Mouse (Mus musculus) CH12.LX (cell line): ENCODE measurements around the gene Atp9a. TPM values are rescaled to one million over a fixed set of nuclear protein-coding genes. Genes with fewer than 3 reads are reported as not detected.

Experiments used
- DNase-seq: peaks from one replicate; pipeline ENCODE4 v3.0.0-alpha.2; 2013; ENCODE audit errors: extremely low read depth
- H3K27ac ChIP-seq: 2 replicates; pipeline ENCODE4 v1.5.1; 2012; ENCODE audit warnings: low read depth, mild to moderate bottlenecking, control low read depth, moderate library complexity; ENCODE audit not compliant: insufficient read depth
- H3K27me3 ChIP-seq: replicated peaks from 2 replicates; pipeline ENCODE3; 2012; ENCODE audit warnings: inconsistent platforms
- H3K36me3 ChIP-seq, 2 experiments: replicated peaks in 1 of 2; 2 replicates each; pipeline versions ENCODE3 to v1.6.1; 2012; ENCODE audit warnings: inconsistent platforms in 1 of 2, low read length in 1 of 2, mild to moderate bottlenecking in 1 of 2, mixed read lengths in 1 of 2, moderate library complexity in 1 of 2; ENCODE audit not compliant: control insufficient read depth in 1 of 2, insufficient read depth in 1 of 2
- H3K4me1 ChIP-seq, 2 experiments: 2 replicates each; pipeline ENCODE4 v1.6.1; 2012; ENCODE audit warnings: inconsistent platforms in 1 of 2, moderate library complexity in 1 of 2; ENCODE audit not compliant: insufficient read depth in 2 of 2, control insufficient read depth in 1 of 2
- H3K4me2 ChIP-seq: 2 replicates; pipeline ENCODE4 v1.6.1; 2012; ENCODE audit warnings: low read depth, mild to moderate bottlenecking, control low read depth; ENCODE audit not compliant: poor library complexity, insufficient read depth, severe bottlenecking
- H3K4me3 ChIP-seq, 3 experiments: fragments of 150-350 bp in 1 of 3; sonication (generic) in 1 of 3; replicated peaks in 1 of 3; 2 replicates each; pipeline versions ENCODE3 to v1.5.1; 2011 to 2012; ENCODE audit warnings: low read depth in 2 of 3, low read length in 2 of 3, mild to moderate bottlenecking in 2 of 3, moderate library complexity in 2 of 3, control low read depth in 1 of 3, improper control_type of control experiment in 1 of 3, inconsistent platforms in 1 of 3, mixed read lengths in 1 of 3; ENCODE audit not compliant: poor library complexity in 1 of 3
- H3K79me2 ChIP-seq: replicated peaks from 2 replicates; pipeline ENCODE4 v1.6.1; 2012; ENCODE audit warnings: mild to moderate bottlenecking, moderate library complexity; ENCODE audit not compliant: control insufficient read depth, poor library complexity, insufficient read depth, severe bottlenecking; ENCODE audit errors: extremely low read depth
- H3K9ac ChIP-seq: 2 replicates; pipeline ENCODE4 v1.6.1; 2012; ENCODE audit warnings: low read depth, mild to moderate bottlenecking, control low read depth, moderate library complexity; ENCODE audit not compliant: insufficient read depth
- H3K9me3 ChIP-seq: replicated peaks from 2 replicates; pipeline ENCODE3; 2012; ENCODE audit warnings: low read length, inconsistent platforms, mixed read lengths
- BHLHE40 ChIP-seq: IDR thresholded peaks from 2 replicates; pipeline ENCODE4 v1.6.1; 2011; ENCODE audit warnings: mild to moderate bottlenecking, low read depth, low read length, improper control_type of control experiment
- CHD1 ChIP-seq: IDR thresholded peaks from 2 replicates; pipeline ENCODE4 v1.6.1; 2012; ENCODE audit warnings: low read depth, low read length, improper control_type of control experiment, inconsistent platforms
- CHD2 ChIP-seq: IDR thresholded peaks from 2 replicates; pipeline ENCODE4 v1.6.1; 2011; ENCODE audit warnings: low read length, improper control_type of control experiment
- CTCF ChIP-seq, 2 experiments: IDR thresholded peaks in 1 of 2; conservative IDR thresholded peaks in 1 of 2; 2 replicates each; pipeline ENCODE4 v1.5.1; 2011 to 2012; ENCODE audit warnings: low read depth in 2 of 2, low read length in 2 of 2, improper control_type of control experiment in 1 of 2, inconsistent platforms in 1 of 2, mild to moderate bottlenecking in 1 of 2, moderate library complexity in 1 of 2
- ELF1 ChIP-seq: IDR thresholded peaks from 2 replicates; pipeline ENCODE4 v1.6.1; 2014; ENCODE audit warnings: low read depth, mild to moderate bottlenecking, inconsistent platforms, low read length, improper control_type of control experiment
- EP300 ChIP-seq: IDR thresholded peaks from 2 replicates; pipeline ENCODE4 v1.6.1; 2011; ENCODE audit warnings: low read length, improper control_type of control experiment
- ETS1 ChIP-seq: conservative IDR thresholded peaks from 2 replicates; pipeline ENCODE4 v1.6.1; 2012; ENCODE audit warnings: low read depth, mild to moderate bottlenecking, inconsistent platforms, low read length, improper control_type of control experiment, moderate library complexity
- GABPA ChIP-seq: IDR thresholded peaks from 2 replicates; pipeline ENCODE4 v1.6.1; 2012; ENCODE audit warnings: low read depth, low read length, improper control_type of control experiment, inconsistent platforms; ENCODE audit not compliant: insufficient replicate concordance
- HCFC1 ChIP-seq: IDR thresholded peaks from 2 replicates; pipeline ENCODE4 v1.6.1; 2012; ENCODE audit warnings: low read depth, mild to moderate bottlenecking, inconsistent platforms, low read length, improper control_type of control experiment
- JUN ChIP-seq: IDR thresholded peaks from 2 replicates; pipeline ENCODE4 v1.6.1; 2011; ENCODE audit warnings: low read depth, mild to moderate bottlenecking, low read length, improper control_type of control experiment, moderate library complexity; ENCODE audit not compliant: insufficient read depth
- JUND ChIP-seq: conservative IDR thresholded peaks from 2 replicates; pipeline ENCODE4 v1.6.1; 2011; ENCODE audit warnings: low read depth, low read length, improper control_type of control experiment
- MAX ChIP-seq: IDR thresholded peaks from 2 replicates; pipeline ENCODE4 v1.6.1; 2011; ENCODE audit warnings: low read length, improper control_type of control experiment
- MAZ ChIP-seq: IDR thresholded peaks from 2 replicates; pipeline ENCODE4 v1.6.1; 2012; ENCODE audit warnings: low read depth, mild to moderate bottlenecking, inconsistent platforms, low read length, improper control_type of control experiment, moderate library complexity
- MEF2A ChIP-seq: IDR thresholded peaks from 2 replicates; pipeline ENCODE4 v1.6.1; 2014; ENCODE audit warnings: low read depth, mild to moderate bottlenecking, inconsistent platforms, low read length, improper control_type of control experiment, borderline replicate concordance
- MXI1 ChIP-seq: IDR thresholded peaks from 2 replicates; pipeline ENCODE4 v1.6.1; 2011; ENCODE audit warnings: mild to moderate bottlenecking, low read depth, low read length, improper control_type of control experiment
- MYC ChIP-seq: IDR thresholded peaks from 2 replicates; pipeline ENCODE4 v1.6.1; 2011; ENCODE audit warnings: low read depth, mild to moderate bottlenecking, improper control_type of control experiment, low read length
- NELFE ChIP-seq: IDR thresholded peaks from 2 replicates; pipeline ENCODE4 v1.6.1; 2011; ENCODE audit warnings: low read depth, low read length, improper control_type of control experiment
- PAX5 ChIP-seq: IDR thresholded peaks from 2 replicates; pipeline ENCODE4 v1.6.1; 2012; ENCODE audit warnings: low read length, inconsistent platforms, mixed read lengths
- RAD21 ChIP-seq: IDR thresholded peaks from 2 replicates; pipeline ENCODE4 v1.6.1; 2011; ENCODE audit warnings: low read depth, mild to moderate bottlenecking, low read length, improper control_type of control experiment, moderate library complexity
- SIN3A ChIP-seq: IDR thresholded peaks from 2 replicates; pipeline ENCODE4 v1.6.1; 2012; ENCODE audit warnings: low read length, improper control_type of control experiment, inconsistent platforms
- SMC3 ChIP-seq: IDR thresholded peaks from 2 replicates; pipeline ENCODE4 v1.6.1; 2011; ENCODE audit warnings: low read depth, low read length, improper control_type of control experiment
- TBP ChIP-seq: conservative IDR thresholded peaks from 2 replicates; pipeline ENCODE4 v1.6.1; 2011; ENCODE audit warnings: low read depth, low read length, improper control_type of control experiment
- UBTF ChIP-seq: IDR thresholded peaks from 2 replicates; pipeline ENCODE4 v1.6.1; 2012; ENCODE audit warnings: low read depth, mild to moderate bottlenecking, inconsistent platforms, low read length, improper control_type of control experiment, moderate library complexity
- USF2 ChIP-seq: conservative IDR thresholded peaks from 2 replicates; pipeline ENCODE4 v1.6.1; 2011; ENCODE audit warnings: low read depth, low read length, improper control_type of control experiment
- dilution Hi-C: fragments of 300-500 bp; cut with MboI; formaldehyde crosslinking; loops from 2 replicates; pipeline ENCODE4 v1.14.3; 2020; ENCODE audit warnings: low sequenced_read_pairs; ENCODE audit not compliant: extremely low pct_unique_long_range_greater_than_20kb, extremely low pct_ligation_motif_present
- in situ Hi-C: fragments of 300-500 bp; cut with MboI; formaldehyde crosslinking; loops from 3 replicates; pipeline ENCODE4 v1.14.3; 2019; ENCODE audit warnings: low sequenced_read_pairs, low pct_ligation_motif_present, low pct_unique_long_range_greater_than_20kb, mixed read lengths
- polyA plus RNA-seq: library from polyadenylated mRNA; unstranded; fragments of >175 nt; gene quantifications from 2 replicates; pipeline ENCODE4 v1.2.1, GENCODE M21; 2012; ENCODE audit warnings: low read depth; ENCODE audit not compliant: insufficient read length
- total RNA-seq, 2 experiments: library from RNA; depleted of rRNA; stranded (reverse); fragments of 300-350 nt in 1 of 2; fragments of >200 nt in 1 of 2; gene quantifications; 2 replicates each; pipeline ENCODE4 v1.2.3; 2012 to 2014

The Atp9a gene
- total and polyA plus RNA-seq, 3 experiments, result 18.9 to 43.7 (median 40.1) TPM

- no peak overlapping the region for H3K4me2 ChIP-seq
- dilution Hi-C loops (no loop called here), in situ Hi-C loops (no loop called here)
- peaks cover 18% of the 10 kb centered on the region for H3K9me3 ChIP-seq
- no peaks in the 10 kb centered on the region for H3K79me2 ChIP-seq
- H3K27ac ChIP-seq, result no peak overlapping the region
- no peak overlapping the region for H3K4me3 ChIP-seq
- peaks cover 67% of the 10 kb centered on the region for H3K27me3 ChIP-seq
- DNase-seq, result no peak
- no peak overlapping the region for H3K9ac ChIP-seq
- TF ChIP-seq CHD1, result no peak
- no peak for TF ChIP-seq GABPA
- no peak for TF ChIP-seq ETS1
- TF ChIP-seq PAX5, result no peak
- no peak for TF ChIP-seq ELF1
- TF ChIP-seq CHD2, result no peak
- no peak for TF ChIP-seq MYC
- no peak for TF ChIP-seq MEF2A
- TF ChIP-seq JUN, result no peak
- no peak for TF ChIP-seq BHLHE40
- TF ChIP-seq MXI1, result no peak
- TF ChIP-seq CTCF (conservative IDR thresholded peaks at IDR 0.05 in 1 of 2, IDR thresholded peaks at IDR 0.05 in 1 of 2; ENCODE audit: low read depth in 2 of 2, low read length in 2 of 2), result no peak
- TF ChIP-seq HCFC1, result no peak
- no peak for TF ChIP-seq NELFE
- no peak for TF ChIP-seq EP300
- peaks cover 0 to 6% of the 10 kb centered on the region in 2 experiments; a peak in 2 of 4 replicates for H3K4me1 ChIP-seq
- H3K36me3 ChIP-seq, result no peaks in the 10 kb centered on the region
These were observed 23.7 kb upstream of the Atp9a start for GRCm38 (mm10) chr2:168765696-168766537.

- Histone ChIP-seq H3K4me2 (no peak overlapping the region), H3K4me3 (no peak overlapping the region), H3K36me3 (no peaks in the 10 kb centered on the region), H3K9me3 (peaks cover 18% of the 10 kb centered on the region), H3K79me2 (no peaks in the 10 kb centered on the region), H3K27me3 (peaks cover 59% of the 10 kb centered on the region), H3K9ac (no peak overlapping the region), H3K4me1 (peaks cover 0 to 6% of the 10 kb centered on the region in 2 experiments; a peak in 2 of 4 replicates), H3K27ac (no peak overlapping the region)
- in situ Hi-C loops (no loop called here), dilution Hi-C loops (no loop called here)
- no peak for DNase-seq
- TF ChIP-seq MYC (no peak), RAD21 (no peak), JUND (no peak), SMC3 (no peak), CHD2 (no peak), MAZ (no peak), TBP (no peak), USF2 (no peak), GABPA (no peak), BHLHE40 (no peak), MXI1 (no peak), UBTF (no peak), MAX (no peak), CHD1 (no peak), SIN3A (no peak), EP300 (no peak)
These were observed 23.0 kb upstream of the Atp9a start for GRCm38 (mm10) chr2:168765065-168765681.
